Mouse (Mus musculus): ENCODE measurements around the gene Tfe3. TPM values are rescaled to one million over a fixed set of nuclear protein-coding genes. Genes with fewer than 3 reads are reported as not detected.

Tfe3 gene
- total and polyA plus RNA-seq, 2 experiments from 2014 or later: 20.1 to 20.4 TPM

GRCm38 (mm10) chrX:7765764-7766163 is 3.4 kb downstream of the Tfe3 start:
- Histone ChIP-seq H3K36me3 (ENCODE audit: insufficient read depth) (peaks cover 3% of the 10 kb centered on the region), H3K27me3 (ENCODE audit: insufficient read depth, low read length) (no peaks in the 10 kb centered on the region), H3K27ac (ENCODE audit: low read depth, low read length) (no peak overlapping the region), H3K9ac (peak overlapping the region; percentile 28; the same call in 1 of the 2 replicates), H3K4me1 (ENCODE audit: insufficient read depth) (no peaks in the 10 kb centered on the region), H3K4me2 (ENCODE audit: low read depth) (peak overlapping the region; percentile 59), H3K4me3 (ENCODE audit: low read depth, low read length) (peak overlapping the region; percentile 30), H3K9me3 (ENCODE audit: low read length) (no peaks in the 10 kb centered on the region)
- peak; percentile 12; the same call in 1 of the 2 replicates for ATAC-seq
- no peak for DNase-seq
- 28% methylated on average over 11 of the region's 11 CpGs for WGBS
- no peak for TF ChIP-seq CTCF (IDR thresholded peaks at IDR 0.05; ENCODE audit: low read depth)

- no peak for DNase-seq
- H3K9ac ChIP-seq: no peak overlapping the region
- no peaks in the 10 kb centered on the region for H3K9me3 ChIP-seq (ENCODE audit: low read length)
- no peak overlapping the region for H3K27ac ChIP-seq (ENCODE audit: low read depth, low read length)
- H3K4me3 ChIP-seq (ENCODE audit: low read depth, low read length): no peak overlapping the region
- peaks cover 3% of the 10 kb centered on the region for H3K36me3 ChIP-seq (ENCODE audit: insufficient read depth)
- no peaks in the 10 kb centered on the region for H3K27me3 ChIP-seq (ENCODE audit: insufficient read depth, low read length)
- ATAC-seq: no peak
- 96% methylated on average over 7 of the region's 7 CpGs for WGBS
- no peaks in the 10 kb centered on the region for H3K4me1 ChIP-seq (ENCODE audit: insufficient read depth)
- no peak overlapping the region for H3K4me2 ChIP-seq (ENCODE audit: low read depth)
- no peak for TF ChIP-seq CTCF (IDR thresholded peaks at IDR 0.05; ENCODE audit: low read depth)
Measured at GRCm38 (mm10) chrX:7769302-7770017, 7.1 kb downstream of the Tfe3 start.

GRCm38 (mm10) chrX:7772766-7773165 is 10.4 kb downstream of the Tfe3 start:
- Histone ChIP-seq H3K4me1 (ENCODE audit: insufficient read depth) (no peaks in the 10 kb centered on the region), H3K4me3 (ENCODE audit: low read depth, low read length) (no peak overlapping the region), H3K27ac (ENCODE audit: low read depth, low read length) (no peak overlapping the region), H3K36me3 (ENCODE audit: insufficient read depth) (peaks cover 3% of the 10 kb centered on the region), H3K27me3 (ENCODE audit: insufficient read depth, low read length) (no peaks in the 10 kb centered on the region), H3K9me3 (ENCODE audit: low read length) (no peaks in the 10 kb centered on the region), H3K9ac (no peak overlapping the region), H3K4me2 (ENCODE audit: low read depth) (no peak overlapping the region)
- no peak for DNase-seq
- ATAC-seq: no peak
- WGBS: 60% methylated on average over 2 of the region's 2 CpGs
- TF ChIP-seq CTCF (IDR thresholded peaks at IDR 0.05; ENCODE audit: low read depth): peak; percentile 35

GRCm38 (mm10) chrX:7775501-7776205 is 13.3 kb downstream of the Tfe3 start:
- no peak for ATAC-seq
- H3K9ac ChIP-seq: no peak overlapping the region
- no peak overlapping the region for H3K27ac ChIP-seq (ENCODE audit: low read depth, low read length)
- H3K27me3 ChIP-seq (ENCODE audit: insufficient read depth, low read length): no peaks in the 10 kb centered on the region
- DNase-seq: no peak
- TF ChIP-seq CTCF (IDR thresholded peaks at IDR 0.05; ENCODE audit: low read depth): no peak
- no peak overlapping the region for H3K4me2 ChIP-seq (ENCODE audit: low read depth)
- H3K4me3 ChIP-seq (ENCODE audit: low read depth, low read length): no peak overlapping the region
- 76% methylated on average over 9 of the region's 9 CpGs for WGBS
- H3K36me3 ChIP-seq (ENCODE audit: insufficient read depth): no peaks in the 10 kb centered on the region; the same call in 1 of the 2 replicates
- H3K4me1 ChIP-seq (ENCODE audit: insufficient read depth): no peaks in the 10 kb centered on the region
- H3K9me3 ChIP-seq (ENCODE audit: low read length): no peaks in the 10 kb centered on the region

GRCm38 (mm10) chrX:7776329-7777082 is 14.1 kb downstream of the Tfe3 start:
- WGBS: 48% methylated on average over 8 of the region's 8 CpGs
- peak; percentile 44 for DNase-seq
- no peaks in the 10 kb centered on the region for H3K27me3 ChIP-seq (ENCODE audit: insufficient read depth, low read length)
- H3K4me3 ChIP-seq (ENCODE audit: low read depth, low read length): no peak overlapping the region
- peak; percentile 69 for TF ChIP-seq CTCF (IDR thresholded peaks at IDR 0.05; ENCODE audit: low read depth)
- no peak overlapping the region for H3K9ac ChIP-seq
- peak; percentile 84 for ATAC-seq
- H3K4me1 ChIP-seq (ENCODE audit: insufficient read depth): no peaks in the 10 kb centered on the region
- H3K36me3 ChIP-seq (ENCODE audit: insufficient read depth): no peaks in the 10 kb centered on the region
- no peak overlapping the region for H3K27ac ChIP-seq (ENCODE audit: low read depth, low read length)
- H3K9me3 ChIP-seq (ENCODE audit: low read length): no peaks in the 10 kb centered on the region
- H3K4me2 ChIP-seq (ENCODE audit: low read depth): no peak overlapping the region

GRCm38 (mm10) chrX:7778450-7779244 is 16.3 kb downstream of the Tfe3 start:
- no peaks in the 10 kb centered on the region for H3K4me1 ChIP-seq (ENCODE audit: insufficient read depth)
- no peaks in the 10 kb centered on the region for H3K36me3 ChIP-seq (ENCODE audit: insufficient read depth)
- no peaks in the 10 kb centered on the region for H3K27me3 ChIP-seq (ENCODE audit: insufficient read depth, low read length)
- no peak overlapping the region for H3K4me3 ChIP-seq (ENCODE audit: low read depth, low read length)
- H3K27ac ChIP-seq (ENCODE audit: low read depth, low read length): no peak overlapping the region
- no peaks in the 10 kb centered on the region for H3K9me3 ChIP-seq (ENCODE audit: low read length)
- no peak overlapping the region for H3K9ac ChIP-seq
- DNase-seq: no peak
- WGBS: 72% methylated on average over 7 of the region's 7 CpGs
- no peak for TF ChIP-seq CTCF (IDR thresholded peaks at IDR 0.05; ENCODE audit: low read depth)
- no peak overlapping the region for H3K4me2 ChIP-seq (ENCODE audit: low read depth)
- ATAC-seq: no peak

Data from forebrain, postnatal 0 days (tissue).